Mouse (Mus musculus) megakaryocyte-erythroid progenitor cell, adult 5-6 weeks (primary cell): ENCODE results near the gene Birc5. TPM values are rescaled to one million over a fixed set of nuclear protein-coding genes. Genes with fewer than 3 reads are reported as not detected.
A peak's percentile ranks its signal among the peaks of the same experiment; 100 is the strongest.
"Not testable (repeated sequence)": the region's sequence is repeated elsewhere in the genome, so short reads cannot be mapped to it uniquely, and the experiment has no call there.

Experiments
- ATAC-seq: replicated peaks from 2 replicates; pipeline ENCODE4 v1.8.0; 2016; ENCODE audit warnings: mild to moderate bottlenecking, inconsistent platforms; ENCODE audit not compliant: severe bottlenecking, poor library complexity, low FRiP score, low TSS enrichment
- total RNA-seq, 2 experiments: library from RNA; stranded (forward) in 1 of 2; stranded (reverse) in 1 of 2; fragments of 200-1000, 215-1000 nt in 1 of 2; fragments of >200 nt in 1 of 2; fragmentation: Nextera tagmentation in 1 of 2; gene quantifications; 2 replicates each; pipeline ENCODE4 v1.2.3; 2014 to 2017

The Birc5 gene
- total RNA-seq (2014; fragmentation: Nextera tagmentation) = 164 and 220 TPM in 2 replicates
- total RNA-seq (2017) = 144 and 182 TPM in 2 replicates

GRCm38 (mm10) chr11:117848985-117849671 is at the start of gene Birc5:
Birc5 (plus strand) TSS chr11:117849251.
- ATAC-seq = peak; percentile 92

- ATAC-seq = no peak
These were observed 49.0 kb upstream of the Birc5 start for GRCm38 (mm10) chr11:117800038-117800437.

- no peak for ATAC-seq
These were observed 47.4 kb upstream of the Birc5 start for GRCm38 (mm10) chr11:117801650-117802049.

GRCm38 (mm10) chr11:117803166-117803688 is 45.8 kb upstream of the Birc5 start:
- ATAC-seq = no peak

GRCm38 (mm10) chr11:117806781-117807180 is 42.3 kb upstream of the Birc5 start:
- no peak for ATAC-seq

GRCm38 (mm10) chr11:117809407-117810311 is 39.4 kb upstream of the Birc5 start, which contains the start of the genes Gm20708 and Syngr2:
Gm20708 (plus strand) TSS chr11:117809668.
Syngr2 (plus strand) TSS chr11:117809668.
- ATAC-seq = peak; percentile 42; the same call in 1 of the 2 replicates

- peak; percentile 79 for ATAC-seq
These were observed 38.5 kb upstream of the Birc5 start for GRCm38 (mm10) chr11:117810401-117811046.

- no peak for ATAC-seq
These were observed 35.2 kb upstream of the Birc5 start for GRCm38 (mm10) chr11:117813867-117814266.

- no peak for ATAC-seq
These were observed 34.2 kb upstream of the Birc5 start for GRCm38 (mm10) chr11:117814704-117815366.

- not testable (repeated sequence) for ATAC-seq
These were observed 33.2 kb upstream of the Birc5 start for GRCm38 (mm10) chr11:117815850-117816249.

GRCm38 (mm10) chr11:117816389-117816996 is 32.6 kb upstream of the Birc5 start:
- ATAC-seq = 0 out of 2 replicates have a peak, but pooled peaks have one; percentile 26

GRCm38 (mm10) chr11:117819095-117819494 is 30.0 kb upstream of the Birc5 start:
- ATAC-seq = no peak

GRCm38 (mm10) chr11:117820173-117820572 is 28.9 kb upstream of the Birc5 start:
- no peak for ATAC-seq

GRCm38 (mm10) chr11:117821868-117822267 is 27.2 kb upstream of the Birc5 start:
- ATAC-seq = no peak

GRCm38 (mm10) chr11:117822728-117823241 is 26.3 kb upstream of the Birc5 start:
- no peak for ATAC-seq

- ATAC-seq = no peak
These were observed 25.6 kb upstream of the Birc5 start for GRCm38 (mm10) chr11:117823411-117823810.

- 0 out of 2 replicates have a peak, but pooled peaks have one; percentile 18 for ATAC-seq
These were observed 24.7 kb upstream of the Birc5 start for GRCm38 (mm10) chr11:117824060-117824969.
